Mouse (Mus musculus) heart, postnatal 0 days (tissue): ENCODE results near the gene Hcfc1. TPM values are rescaled to one million over a fixed set of nuclear protein-coding genes. Genes with fewer than 3 reads are reported as not detected.

Experiments
- ATAC-seq: fragments of 200-750 bp; cut with Nextera tagmentation; 2 replicates; pipeline ENCODE4 v1.8.0; 2017; ENCODE audit warnings: low read depth, moderate number of reproducible peaks, moderate library complexity; ENCODE audit not compliant: insufficient read depth
- DNase-seq: peaks from one replicate; pipeline ENCODE4 v3.0.0-alpha.2; 2016; ENCODE audit warnings: low spot score
- H3K27ac ChIP-seq: fragments of 300-500 bp; sonication (generic); 2 replicates; pipeline ENCODE4 v1.5.1; 2014; ENCODE audit warnings: low read depth, mild to moderate bottlenecking
- H3K27me3 ChIP-seq: fragments of 300-500 bp; sonication (generic); 2 replicates; pipeline ENCODE4 v1.6.1; 2014; ENCODE audit warnings: low read length, mixed read lengths; ENCODE audit not compliant: control insufficient read depth, insufficient read depth
- H3K36me3 ChIP-seq: fragments of 300-500 bp; sonication (generic); replicated peaks from 2 replicates; pipeline ENCODE4 v1.6.1; 2014; ENCODE audit warnings: low read length, mixed read lengths; ENCODE audit not compliant: control insufficient read depth, insufficient read depth
- H3K4me1 ChIP-seq: fragments of 300-500 bp; sonication (generic); 2 replicates; pipeline ENCODE4 v1.6.1; 2014; ENCODE audit warnings: antibody characterized with exemption; ENCODE audit not compliant: control insufficient read depth, insufficient read depth
- H3K4me2 ChIP-seq: fragments of 300-500 bp; sonication (generic); 2 replicates; pipeline ENCODE4 v1.6.1; 2014; ENCODE audit warnings: low read depth, mild to moderate bottlenecking, low read length, moderate library complexity
- H3K4me3 ChIP-seq: fragments of 300-500 bp; sonication (generic); 2 replicates; pipeline ENCODE4 v1.5.1; 2014; ENCODE audit warnings: low read depth, low read length
- H3K9ac ChIP-seq: fragments of 300-500 bp; sonication (generic); replicated peaks from 2 replicates; pipeline ENCODE4 v1.6.1; 2014; ENCODE audit warnings: low read depth, low read length, mixed read lengths
- H3K9me3 ChIP-seq: fragments of 300-500 bp; sonication (generic); replicated peaks from 2 replicates; pipeline ENCODE4 v1.6.1; 2016; ENCODE audit warnings: low read length; ENCODE audit not compliant: control insufficient read depth
- CTCF ChIP-seq: IDR thresholded peaks from 2 replicates; pipeline ENCODE4 v1.5.1; 2016; ENCODE audit warnings: antibody characterized with exemption, control low read depth, low read depth
- EP300 ChIP-seq: IDR thresholded peaks from 2 replicates; pipeline ENCODE4 v1.6.1; 2016; ENCODE audit warnings: antibody characterized with exemption, low read depth
- WGBS: fragments of 180-500 bp; shearing (Covaris S2); extraction: QIAGEN DNeasy Blood & Tissue Kit; methylation state at CpG from one replicate; pipeline ENCODE4 v1.1.7; 2014; 5-methylcytosine and 5-hydroxymethylcytosine counted together
- polyA plus RNA-seq: library from polyadenylated mRNA; unstranded; fragments of >200 nt; fragmentation: Nextera tagmentation; extraction: Ambion mirVana; gene quantifications from 2 replicates; pipeline ENCODE4 v1.2.1, GENCODE M21; 2015
- total RNA-seq: library from RNA; depleted of rRNA; stranded (reverse); fragments of >200 nt; gene quantifications from 2 replicates; pipeline ENCODE4 v1.2.3, GENCODE M21; 2014; ENCODE audit warnings: low replicate concordance; rRNA removed

The Hcfc1 gene
- total RNA-seq: 70.4 and 81.6 TPM in 2 replicates
- 13.2 and 17.6 TPM in 2 replicates for polyA plus RNA-seq

- Histone ChIP-seq H3K27ac (peak within 1 kb of the TSS; percentile 96), H3K9ac (peak within 1 kb of the TSS; percentile 79), H3K4me2 (peak within 1 kb of the TSS; percentile 66), H3K4me3 (peak within 1 kb of the TSS; percentile 69), H3K4me1 (peaks cover 13% of the 10 kb centered on the region), H3K9me3 (no peaks in the 10 kb centered on the region), H3K36me3 (no peaks in the 10 kb centered on the region), H3K27me3 (no peaks in the 10 kb centered on the region)
- ATAC-seq (peak; percentile 75), DNase-seq (peak; percentile 82)
- TF ChIP-seq EP300: 0 out of 2 replicates have a peak, but pooled peaks have one; percentile 36
- TF ChIP-seq CTCF: no peak
- 14% methylated on average over 56 of the region's 58 CpGs for WGBS
Observed at GRCm38 (mm10) chrX:73966248-73967176, at the start of gene Hcfc1. Gene Hcfc1 (minus strand): TSS chrX:73966357.

DNA sequence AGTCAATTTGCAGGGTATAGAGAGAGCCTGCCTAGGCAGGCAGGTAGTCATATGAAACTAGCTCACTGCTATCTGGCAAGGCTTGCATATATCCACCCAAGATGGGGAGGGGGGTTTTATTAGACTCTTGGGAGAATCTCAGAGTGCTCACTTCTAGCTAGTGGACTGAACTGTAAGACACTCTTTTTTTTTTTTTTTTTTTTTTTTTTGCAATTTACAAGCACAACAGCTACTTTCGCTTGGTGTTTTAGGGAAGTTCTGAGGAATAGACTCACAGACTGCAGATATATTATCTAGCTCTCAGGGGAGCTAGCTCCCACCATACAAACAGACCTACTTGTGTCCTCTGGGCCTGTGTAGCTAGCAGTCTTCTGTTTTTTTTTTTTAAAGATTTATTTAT lies 48.4 kb upstream of the Hcfc1 start:
- H3K4me3 ChIP-seq: no peak overlapping the region
- WGBS: 78% methylated on average over 1 of the region's 1 CpGs
- H3K9ac ChIP-seq: no peak overlapping the region
- no peaks in the 10 kb centered on the region for H3K9me3 ChIP-seq
- H3K36me3 ChIP-seq: peaks cover 17% of the 10 kb centered on the region
- no peak for TF ChIP-seq EP300
- TF ChIP-seq CTCF: no peak
- H3K4me2 ChIP-seq: no peak overlapping the region
- no peaks in the 10 kb centered on the region for H3K4me1 ChIP-seq
- no peak overlapping the region for H3K27ac ChIP-seq
- ATAC-seq: no peak
- no peaks in the 10 kb centered on the region for H3K27me3 ChIP-seq
- no peak for DNase-seq

- Histone ChIP-seq H3K4me2 (no peak overlapping the region), H3K27me3 (no peaks in the 10 kb centered on the region), H3K4me1 (no peaks in the 10 kb centered on the region), H3K27ac (no peak overlapping the region), H3K9ac (no peak overlapping the region), H3K4me3 (no peak overlapping the region), H3K9me3 (no peaks in the 10 kb centered on the region), H3K36me3 (no peaks in the 10 kb centered on the region)
- ATAC-seq (no peak), DNase-seq (no peak)
- whole genome bisulfite sequencing: 64% methylated on average over 8 of the region's 8 CpGs
- TF ChIP-seq CTCF: no peak
- no peak for TF ChIP-seq EP300
Observed at GRCm38 (mm10) chrX:74008063-74008462, 41.9 kb upstream of the Hcfc1 start.

DNA sequence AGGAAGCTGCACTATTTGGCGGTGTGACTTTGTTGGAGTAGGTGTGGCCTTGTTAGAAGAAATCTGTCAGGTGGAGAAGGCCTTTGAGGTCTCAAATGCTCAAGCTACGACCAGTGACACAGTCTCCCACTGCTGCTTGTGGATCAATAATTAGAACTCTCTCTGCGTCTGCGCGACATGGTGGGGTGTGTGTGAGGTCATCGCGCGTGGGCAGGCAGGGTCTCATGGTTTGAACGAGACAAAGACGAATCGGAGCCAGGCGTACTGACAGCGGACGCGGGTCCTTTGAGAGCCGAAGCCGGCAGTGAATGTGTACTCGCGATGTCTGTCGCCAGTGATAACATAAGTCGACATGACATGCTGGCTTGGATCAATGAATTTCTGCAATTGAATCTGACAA lies 40.2 kb upstream of the Hcfc1 start:
- TF ChIP-seq EP300 (no peak), CTCF (no peak)
- no peak overlapping the region for H3K4me3 ChIP-seq
- H3K9ac ChIP-seq: no peak overlapping the region
- DNase-seq (no peak), ATAC-seq (no peak)
- H3K4me2 ChIP-seq: no peak overlapping the region
- no peaks in the 10 kb centered on the region for H3K9me3 ChIP-seq
- H3K27ac ChIP-seq: no peak overlapping the region
- H3K27me3 ChIP-seq: no peaks in the 10 kb centered on the region
- 71% methylated on average over 21 of the region's 21 CpGs for WGBS
- H3K4me1 ChIP-seq: no peaks in the 10 kb centered on the region
- no peaks in the 10 kb centered on the region for H3K36me3 ChIP-seq

DNA sequence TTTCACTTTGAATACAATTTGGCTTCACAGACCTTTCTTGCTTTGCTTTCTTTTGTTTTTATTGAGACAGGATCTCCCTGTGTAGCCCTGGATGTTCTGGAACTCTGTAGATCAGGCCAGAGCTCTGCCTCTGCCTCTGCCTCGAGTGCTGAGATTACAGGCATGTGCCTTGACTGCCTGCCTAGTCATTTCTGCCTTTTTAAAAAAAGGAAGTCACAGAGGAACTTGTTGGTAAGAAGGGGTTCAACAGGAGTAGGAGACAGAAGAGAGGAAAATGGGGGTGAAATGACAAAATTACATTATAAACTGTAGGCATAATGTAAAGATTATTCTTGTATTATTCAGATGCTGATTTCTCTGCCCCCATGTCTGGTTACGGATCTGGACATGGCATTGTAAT lies 37.5 kb upstream of the Hcfc1 start:
- no peak overlapping the region for H3K4me3 ChIP-seq
- H3K4me2 ChIP-seq: no peak overlapping the region
- TF ChIP-seq EP300: no peak
- TF ChIP-seq CTCF: no peak
- no peaks in the 10 kb centered on the region for H3K36me3 ChIP-seq
- H3K9ac ChIP-seq: no peak overlapping the region
- no peaks in the 10 kb centered on the region for H3K27me3 ChIP-seq
- WGBS: 60% methylated on average over 2 of the region's 2 CpGs
- ATAC-seq (no peak), DNase-seq (no peak)
- no peak overlapping the region for H3K27ac ChIP-seq
- no peaks in the 10 kb centered on the region for H3K9me3 ChIP-seq
- no peaks in the 10 kb centered on the region for H3K4me1 ChIP-seq
